Mouse (Mus musculus) stomach, embryonic 14.5 days (tissue): Measurements from ENCODE around the gene Kiss1. TPM values are rescaled to one million over a fixed set of nuclear protein-coding genes. Genes with fewer than 3 reads are reported as not detected.
A peak's percentile ranks its signal among the peaks of the same experiment; 100 is the strongest.

Experiments used
- ATAC-seq: fragments of 200-750 bp; cut with Nextera tagmentation; 2 replicates; pipeline ENCODE4 v1.8.0; 2017; ENCODE audit warnings: low read depth, moderate TSS enrichment; ENCODE audit not compliant: insufficient number of reproducible peaks, insufficient read depth, low FRiP score
- H3K27ac ChIP-seq: fragments of 300-500 bp; sonication (generic); 2 replicates; pipeline ENCODE4 v1.5.1; 2014; ENCODE audit warnings: mild to moderate bottlenecking, low read length, moderate library complexity, mixed read lengths
- H3K27me3 ChIP-seq: fragments of 300-500 bp; sonication (generic); 2 replicates; pipeline ENCODE4 v1.6.1; 2014; ENCODE audit warnings: low read length, control low read depth, mixed read lengths; ENCODE audit not compliant: control insufficient read depth, insufficient read depth
- H3K36me3 ChIP-seq: fragments of 300-500 bp; sonication (generic); 2 replicates; pipeline ENCODE4 v1.6.1; 2014; ENCODE audit warnings: mild to moderate bottlenecking, control low read depth, low read length, moderate library complexity, mixed read lengths; ENCODE audit not compliant: control insufficient read depth, insufficient read depth
- H3K4me1 ChIP-seq: fragments of 300-500 bp; sonication (generic); 2 replicates; pipeline ENCODE4 v1.6.1; 2014; ENCODE audit warnings: low read length, control low read depth, mixed read lengths; ENCODE audit not compliant: control insufficient read depth, insufficient read depth
- H3K4me2 ChIP-seq: fragments of 300-500 bp; sonication (generic); replicated peaks from 2 replicates; pipeline ENCODE4 v1.6.1; 2014; ENCODE audit warnings: low read depth, low read length, control low read depth
- H3K4me3 ChIP-seq: fragments of 300-500 bp; sonication (generic); 2 replicates; pipeline ENCODE4 v1.5.1; 2014; ENCODE audit warnings: low read depth, low read length, control low read depth
- H3K9ac ChIP-seq: fragments of 300-500 bp; sonication (generic); replicated peaks from 2 replicates; pipeline ENCODE4 v1.6.1; 2014; ENCODE audit warnings: low read depth, mild to moderate bottlenecking, control low read depth, low read length, moderate library complexity, mixed read lengths
- H3K9me3 ChIP-seq: fragments of 300-500 bp; sonication (generic); 2 replicates; pipeline ENCODE4 v1.6.1; 2016; ENCODE audit warnings: low read depth, low read length, control low read depth; ENCODE audit not compliant: control insufficient read depth
- WGBS: fragments of 180-500 bp; shearing (Covaris S2); extraction: QIAGEN DNeasy Blood & Tissue Kit; methylation state at CpG from one replicate; pipeline ENCODE4 v1.1.7; 2014; 5-methylcytosine and 5-hydroxymethylcytosine counted together
- polyA plus RNA-seq: library from polyadenylated mRNA; unstranded; fragments of >200 nt; fragmentation: Nextera tagmentation; extraction: Ambion mirVana; gene quantifications from 2 replicates; pipeline ENCODE4 v1.2.1, GENCODE M21; 2014

Gene Kiss1
- polyA plus RNA-seq, 1 experiment from 2014 or later, result not detected

DNA sequence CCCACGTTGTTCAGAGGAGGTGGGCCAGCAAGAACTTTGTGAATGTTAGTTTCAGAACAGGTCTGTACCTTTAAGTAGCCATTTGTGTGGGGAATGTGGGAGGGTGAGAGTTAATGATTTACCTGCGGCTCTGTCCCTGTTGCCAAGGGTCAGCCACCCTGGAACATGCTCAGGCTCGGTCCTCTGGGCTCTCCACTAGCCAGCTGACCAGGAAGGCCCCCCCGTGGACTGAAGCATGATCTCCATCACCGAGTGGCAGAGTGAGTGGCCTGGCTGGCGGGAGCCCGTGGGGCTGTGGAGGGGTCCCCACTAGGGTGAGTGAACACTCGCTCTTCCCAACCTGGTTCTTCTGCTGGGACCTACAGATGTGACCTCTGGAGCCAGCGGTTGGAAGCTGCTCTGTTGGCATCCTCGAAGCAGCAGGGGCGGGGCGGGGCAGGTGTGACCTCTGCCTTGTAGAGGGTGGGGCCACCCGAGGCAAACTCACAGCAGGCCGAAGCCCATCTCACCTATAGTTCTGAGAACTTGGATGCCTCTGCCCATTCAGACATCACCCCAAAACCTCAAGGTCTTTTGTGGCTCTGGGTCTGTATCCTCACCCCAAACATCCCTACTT is 11.9 kb upstream of the Kiss1 start, which contains the start of gene Golt1a:
Gene Golt1a (plus strand): TSS at position 149 of the 616 bp plus-strand sequence.
- no peak within 1 kb of the TSS for H3K4me3 ChIP-seq
- no peaks in the 10 kb centered on the region for H3K27me3 ChIP-seq
- no peaks in the 10 kb centered on the region for H3K9me3 ChIP-seq
- peak within 1 kb of the TSS; percentile 6 for H3K27ac ChIP-seq
- peak within 1 kb of the TSS; percentile 38 for H3K4me2 ChIP-seq
- H3K4me1 ChIP-seq, result no peaks in the 10 kb centered on the region
- ATAC-seq, result peak; percentile 54
- no peaks in the 10 kb centered on the region for H3K36me3 ChIP-seq
- H3K9ac ChIP-seq, result no peak within 1 kb of the TSS
- WGBS, result 48% methylated on average over 14 of the region's 14 CpGs

DNA sequence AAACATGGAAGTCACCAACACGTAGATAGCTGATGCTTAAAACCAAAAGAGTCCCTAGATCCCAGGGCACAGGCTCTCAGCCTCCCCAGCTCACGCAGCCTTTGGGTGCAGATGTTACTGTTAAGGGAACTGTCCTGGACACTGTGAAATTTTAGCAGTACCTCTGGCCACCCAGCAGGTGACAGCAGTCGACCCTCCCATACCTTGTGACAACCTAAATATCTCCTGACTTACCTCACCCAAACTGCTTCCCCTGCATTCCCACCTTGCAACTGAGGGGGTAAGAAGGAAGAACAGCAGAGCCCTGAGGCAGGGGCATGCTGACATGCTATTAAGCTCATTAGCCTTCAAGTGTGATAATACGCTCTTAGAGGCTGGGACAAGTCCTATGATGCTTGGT is 10.4 kb upstream of the Kiss1 start:
- Histone ChIP-seq H3K4me3 (no peak overlapping the region), H3K4me2 (no peak overlapping the region), H3K27ac (no peak overlapping the region), H3K4me1 (no peaks in the 10 kb centered on the region), H3K9me3 (no peaks in the 10 kb centered on the region), H3K36me3 (no peaks in the 10 kb centered on the region), H3K27me3 (no peaks in the 10 kb centered on the region), H3K9ac (no peak overlapping the region)
- ATAC-seq, result no peak
- WGBS, result 70% methylated on average over 4 of the region's 4 CpGs

DNA sequence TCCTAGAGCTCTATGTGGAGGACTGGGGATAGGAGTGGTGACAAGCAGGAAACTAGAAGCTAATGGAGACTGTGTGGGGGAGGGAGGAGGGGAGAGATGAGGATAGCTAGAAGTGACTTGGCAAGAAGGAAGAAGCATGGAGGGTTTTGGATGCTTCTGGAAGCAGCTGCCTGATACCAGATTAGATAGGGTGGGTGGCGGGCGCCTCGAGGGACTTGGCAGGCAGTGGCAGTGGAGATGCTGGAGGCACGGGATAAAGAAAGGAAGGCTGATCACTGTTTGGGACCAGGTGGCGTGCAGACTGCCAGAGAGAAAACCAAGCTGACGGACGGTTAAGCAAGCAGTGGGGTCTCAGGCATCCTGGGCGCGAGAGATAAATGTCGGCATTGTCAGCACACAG is 9.7 kb upstream of the Kiss1 start:
- H3K4me1 ChIP-seq, result no peaks in the 10 kb centered on the region
- H3K9ac ChIP-seq, result no peak overlapping the region
- H3K27me3 ChIP-seq, result no peaks in the 10 kb centered on the region
- ATAC-seq, result no peak
- no peak overlapping the region for H3K4me2 ChIP-seq
- H3K27ac ChIP-seq, result no peak overlapping the region
- H3K4me3 ChIP-seq, result no peak overlapping the region
- no peaks in the 10 kb centered on the region for H3K9me3 ChIP-seq
- 26% methylated on average over 10 of the region's 10 CpGs for WGBS
- no peaks in the 10 kb centered on the region for H3K36me3 ChIP-seq

DNA sequence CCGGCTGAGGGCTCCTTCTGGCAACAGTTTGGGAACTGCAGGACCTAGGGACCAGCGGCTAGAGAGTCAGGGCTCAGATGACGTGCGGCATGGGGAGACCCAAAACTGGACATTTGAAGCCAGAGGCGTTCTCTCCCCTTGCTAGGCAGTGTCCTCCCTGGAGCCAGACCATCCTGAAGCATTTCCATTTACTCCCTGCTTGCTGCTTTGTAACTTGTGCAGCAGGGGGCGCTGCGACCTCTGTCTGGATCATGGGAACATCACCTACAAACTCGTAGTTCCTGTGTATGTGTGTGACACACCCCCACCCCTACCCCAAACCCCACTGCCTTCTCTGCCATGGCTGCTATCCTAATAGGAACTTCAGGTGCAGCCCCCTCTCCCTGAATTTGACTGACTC is 7.3 kb upstream of the Kiss1 start:
- ATAC-seq, result no peak
- no peak overlapping the region for H3K4me3 ChIP-seq
- no peaks in the 10 kb centered on the region; the same call in 1 of the 2 replicates for H3K9me3 ChIP-seq
- no peak overlapping the region for H3K9ac ChIP-seq
- no peaks in the 10 kb centered on the region for H3K4me1 ChIP-seq
- no peaks in the 10 kb centered on the region for H3K27me3 ChIP-seq
- WGBS, result 28% methylated on average over 8 of the region's 8 CpGs
- no peaks in the 10 kb centered on the region for H3K36me3 ChIP-seq
- H3K4me2 ChIP-seq, result no peak overlapping the region
- no peak overlapping the region for H3K27ac ChIP-seq

GRCm38 (mm10) chr1:133315775-133316174 is 5.9 kb upstream of the Kiss1 start:
- Histone ChIP-seq H3K27me3 (no peaks in the 10 kb centered on the region), H3K4me2 (no peak overlapping the region), H3K36me3 (no peaks in the 10 kb centered on the region), H3K9me3 (no peaks in the 10 kb centered on the region; the same call in 1 of the 2 replicates), H3K9ac (no peak overlapping the region), H3K4me3 (no peak overlapping the region), H3K27ac (no peak overlapping the region), H3K4me1 (no peaks in the 10 kb centered on the region)
- no peak for ATAC-seq
- WGBS, result 83% methylated on average over 6 of the region's 6 CpGs

DNA sequence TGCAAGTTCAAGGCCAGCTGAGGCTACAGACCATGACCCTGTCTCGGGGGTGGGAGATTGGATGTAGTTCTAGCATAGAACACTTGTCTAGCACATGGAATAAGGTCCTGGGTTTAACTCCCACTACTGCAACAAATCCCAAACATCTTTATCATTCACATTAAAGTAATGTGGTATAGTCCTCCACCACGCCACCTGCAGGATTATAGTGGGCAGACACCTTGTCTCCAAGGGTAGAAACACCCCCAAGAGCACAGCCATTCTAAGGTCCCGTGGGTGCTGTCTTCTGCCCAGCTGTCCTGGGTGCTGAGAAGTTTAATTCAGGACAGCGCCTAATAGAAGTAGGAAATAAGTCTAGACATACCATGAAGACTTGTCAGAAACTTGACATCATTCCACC is 5.1 kb upstream of the Kiss1 start:
- ATAC-seq, result no peak
- Histone ChIP-seq H3K4me3 (no peak overlapping the region), H3K27me3 (no peaks in the 10 kb centered on the region), H3K27ac (no peak overlapping the region), H3K36me3 (no peaks in the 10 kb centered on the region), H3K4me2 (no peak overlapping the region), H3K9me3 (no peaks in the 10 kb centered on the region; the same call in 1 of the 2 replicates), H3K4me1 (no peaks in the 10 kb centered on the region), H3K9ac (no peak overlapping the region)
- 84% methylated on average over 4 of the region's 4 CpGs for WGBS

DNA sequence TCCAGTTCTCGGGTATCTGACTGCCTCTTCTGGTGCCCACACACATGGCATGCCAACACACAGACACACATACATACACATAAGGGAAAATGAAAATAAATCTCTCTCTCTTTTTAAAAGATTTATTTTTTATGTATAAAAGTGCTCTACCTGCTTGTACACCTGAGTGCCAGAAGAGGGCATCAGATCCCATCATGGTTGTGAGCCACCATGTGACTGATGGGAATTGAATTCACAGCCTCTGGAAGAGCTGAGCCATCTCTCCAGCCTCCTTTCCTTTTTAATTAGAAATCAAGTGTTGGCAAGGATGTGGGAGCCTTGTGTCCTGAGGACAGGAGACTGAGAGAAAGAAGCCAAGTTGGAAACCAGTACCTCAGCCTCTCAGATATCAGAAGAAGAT is 4.5 kb upstream of the Kiss1 start:
- 89% methylated on average over 1 of the region's 1 CpGs for WGBS
- H3K36me3 ChIP-seq, result no peaks in the 10 kb centered on the region
- H3K9ac ChIP-seq, result no peak overlapping the region

GRCm38 (mm10) chr1:133323333-133323732 is 1.7 kb downstream of the Kiss1 start:
- no peak for ATAC-seq
- H3K4me2 ChIP-seq, result no peak overlapping the region
- no peaks in the 10 kb centered on the region for H3K9me3 ChIP-seq
- no peaks in the 10 kb centered on the region for H3K4me1 ChIP-seq
- WGBS, result 37% methylated on average over 5 of the region's 5 CpGs
- no peak overlapping the region for H3K4me3 ChIP-seq
- H3K27ac ChIP-seq, result no peak overlapping the region
- no peak overlapping the region for H3K9ac ChIP-seq
- no peaks in the 10 kb centered on the region for H3K27me3 ChIP-seq
- H3K36me3 ChIP-seq, result no peaks in the 10 kb centered on the region

More for the DNA sequence above, 4.5 kb upstream of the Kiss1 start:
- Histone ChIP-seq H3K4me1 (no peaks in the 10 kb centered on the region), H3K4me2 (no peak overlapping the region), H3K4me3 (no peak overlapping the region), H3K9me3 (no peaks in the 10 kb centered on the region; the same call in 1 of the 2 replicates), H3K27ac (no peak overlapping the region), H3K27me3 (no peaks in the 10 kb centered on the region)
- no peak for ATAC-seq

- Histone ChIP-seq H3K4me1 (peaks cover 13% of the 10 kb centered on the region), H3K4me3 (no peak overlapping the region), H3K9me3 (no peaks in the 10 kb centered on the region), H3K4me2 (no peak overlapping the region), H3K36me3 (no peaks in the 10 kb centered on the region), H3K27me3 (peaks cover 6% of the 10 kb centered on the region; the same call in 1 of the 2 replicates), H3K9ac (no peak overlapping the region), H3K27ac (no peak overlapping the region)
- WGBS, result 85% methylated on average over 8 of the region's 8 CpGs
- no peak for ATAC-seq
Measured at GRCm38 (mm10) chr1:133325951-133326350, 4.3 kb downstream of the Kiss1 start.
